In the genomic region with DNA sequence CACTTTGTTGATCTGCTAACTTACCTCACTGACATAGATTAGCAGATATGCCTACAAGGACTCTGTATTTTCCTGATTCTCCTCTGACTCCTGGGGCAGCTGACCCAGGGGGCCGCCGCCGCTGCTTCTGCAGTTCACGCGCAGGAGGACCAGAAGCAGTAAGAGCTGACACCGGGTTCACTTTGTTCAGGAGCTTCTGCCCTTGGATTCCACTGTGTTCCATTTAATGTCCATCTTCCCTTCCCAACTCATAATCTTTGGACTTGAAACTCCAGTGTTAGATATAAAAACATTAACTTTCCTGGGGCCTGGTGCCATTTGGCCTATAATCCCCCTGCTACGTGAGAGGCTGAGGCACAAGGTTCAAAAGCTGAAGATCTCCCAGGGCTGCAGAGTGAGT, we compare ENCODE assay signal across 42 mouse cellular contexts. TPM values are rescaled to one million over a fixed set of nuclear protein-coding genes. Genes with fewer than 3 reads are reported as not detected.
A peak's percentile ranks its signal among the peaks of the same experiment; 100 is the strongest.
DNase-seq lines count a peak whose midpoint lies in the region; ATAC-seq and TF ChIP-seq lines count a peak whose summit lies in the region.
"Had no signal": no experiment of that assay in that cellular context is flagged by ENCODE, and none has a peak within 500 bp of the region (broad histone marks: within the 10 kb centered on the region; RNA-seq: fewer than 3 reads in every experiment).

No protein-coding gene starts in this region.

- TF ChIP-seq CTCF in liver, adult 2 months (IDR thresholded peaks at IDR 0.05; ENCODE audit: low read depth, low read length) = no peak

- H3K9me3 ChIP-seq in hindbrain, embryonic 11.5 days (ENCODE audit: control insufficient read depth, low read length) = no peaks in the 10 kb centered on the region
- H3K9me3 ChIP-seq: forebrain, embryonic 12.5 days; liver, embryonic 13.5 days; midbrain, embryonic 12.5 days; neural tube, embryonic 12.5 days had no signal

- no peaks in the 10 kb centered on the region for H3K36me3 ChIP-seq in liver, adult 2 months (ENCODE audit: control insufficient read depth, insufficient read depth, low read length)
- no peaks in the 10 kb centered on the region for H3K36me3 ChIP-seq in hindbrain, embryonic 11.5 days (ENCODE audit: control insufficient read depth, insufficient read depth, low read length)
- H3K36me3 ChIP-seq: forebrain, embryonic 12.5 days; hindbrain, embryonic 13.5 days; liver, embryonic 13.5 days; midbrain, embryonic 12.5 days; neural tube, embryonic 12.5 days had no signal

- H3K4me3 ChIP-seq in liver, adult 2 months (ENCODE audit: insufficient read depth, low read depth, low read length) = peak overlapping the region; percentile 77
- no peak overlapping the region for H3K4me3 ChIP-seq in hindbrain, embryonic 11.5 days (ENCODE audit: low read depth, low read length)
- H3K4me3 ChIP-seq: erythroblast, embryonic 14.5 days; forebrain, embryonic 12.5 days; hindbrain, embryonic 13.5 days; liver, embryonic 13.5 days; megakaryocyte, embryonic 14.5 days; midbrain, embryonic 12.5 days; myocyte; neural tube, embryonic 12.5 days had no signal

- H3K27ac ChIP-seq in liver, adult 2 months (replicated peaks; ENCODE audit: insufficient read depth, low read depth, low read length) = peak overlapping the region; percentile 99
- H3K27ac ChIP-seq in hindbrain, embryonic 11.5 days (ENCODE audit: low read depth, low read length) = no peak overlapping the region
- H3K27ac ChIP-seq: forebrain, embryonic 12.5 days; hindbrain, embryonic 13.5 days; liver, embryonic 13.5 days; midbrain, embryonic 12.5 days; neural tube, embryonic 12.5 days had no signal

- 56% methylated on average over 7 of the region's 7 CpGs for WGBS in liver, adult 2 months
- WGBS in hindbrain, embryonic 11.5 days = 78% methylated on average over 7 of the region's 7 CpGs

- H3K9ac ChIP-seq in liver, adult 2 months (ENCODE audit: low read depth, low read length) = peak overlapping the region; percentile 68
- no peak overlapping the region for H3K9ac ChIP-seq in hindbrain, embryonic 11.5 days (ENCODE audit: low read depth, low read length)
- H3K9ac ChIP-seq: forebrain, embryonic 12.5 days; forebrain, postnatal 0 days; hindbrain, embryonic 13.5 days; liver, embryonic 13.5 days; midbrain, embryonic 12.5 days; neural tube, embryonic 12.5 days had no signal

- no peak for TF ChIP-seq POLR2A in liver, adult 2 months (IDR thresholded peaks at IDR 0.05; ENCODE audit: extremely low read depth, insufficient read depth, low read length)

- H3K4me1 ChIP-seq in liver, adult 2 months (ENCODE audit: control insufficient read depth, insufficient read depth, low read length) = peaks cover 9% of the 10 kb centered on the region; the same call in 1 of the 2 replicates
- no peaks in the 10 kb centered on the region for H3K4me1 ChIP-seq in hindbrain, embryonic 11.5 days (replicated peaks; ENCODE audit: control insufficient read depth, insufficient read depth, low read length)

- H3K27me3 ChIP-seq in liver, adult 2 months (ENCODE audit: control insufficient read depth, insufficient read depth, low read length) = no peaks in the 10 kb centered on the region
- H3K27me3 ChIP-seq in hindbrain, embryonic 11.5 days (ENCODE audit: control insufficient read depth, insufficient read depth, low read length) = no peaks in the 10 kb centered on the region
- H3K27me3 ChIP-seq: CH12.LX; forebrain, embryonic 12.5 days; hindbrain, embryonic 13.5 days; megakaryocyte, embryonic 14.5 days; midbrain, embryonic 12.5 days; neural tube, embryonic 12.5 days had no signal

- H3K79me2 ChIP-seq in liver, adult 2 months (ENCODE audit: control insufficient read depth, insufficient read depth, low read length) = no peaks in the 10 kb centered on the region

- H3K4me2 ChIP-seq in hindbrain, embryonic 11.5 days (replicated peaks; ENCODE audit: low read depth, low read length) = no peak overlapping the region
- H3K4me2 ChIP-seq: forebrain, embryonic 12.5 days; heart, embryonic 11.5 days; hindbrain, embryonic 13.5 days; liver, embryonic 13.5 days; midbrain, embryonic 12.5 days; neural tube, embryonic 12.5 days had no signal

- DNase-seq in kidney, adult 18-20 months = peak; percentile 64
- no peak for DNase-seq in kidney, postnatal 4 days
- DNase-seq in liver, adult 2 months (ENCODE audit: extremely low read depth, low read depth, low spot score) = peak; percentile 95
- DNase-seq in liver = no peak
- peak; percentile 95 for DNase-seq in kidney, adult 9 months
- DNase-seq in kidney, postnatal 25 days = peak; percentile 66 to 82
- no peak for DNase-seq in hindbrain, embryonic 11.5 days (ENCODE audit: low spot score)
- DNase-seq: adrenal gland, adult 8-10 months; B cell, adult 2 months; cerebellum, adult 8-10 months; cerebellum, postnatal 25 days; forebrain, postnatal 0 days; gastrocnemius, postnatal 14 days; heart, postnatal 36 days; layer of hippocampus, postnatal 36 days; left cerebral cortex, postnatal 4 days; liver, embryonic 13.5 days; lung, adult 18-20 months; lung, postnatal 4 days; right cerebral cortex, adult 18-20 months; spleen, adult 18-20 months; thymus, postnatal 14 days had no signal

- ATAC-seq in hindbrain, embryonic 11.5 days (ENCODE audit: low FRiP score) = no peak
- ATAC-seq in inflammation-experienced regulatory T-cells, adult 6 months = no peak
- ATAC-seq: forebrain, postnatal 0 days; lung, postnatal 0 days had no signal

RNA-seq across cellular contexts. Expression of a gene that starts 4.0 kb away (rescaled TPM):
- total RNA-seq in liver, adult 2 months (2014; rRNA removed) = 3.4 and 3.6 TPM in 2 replicates
- 16.6 and 20.3 TPM in 2 replicates for polyA plus RNA-seq in liver, adult 2 months (2012; rRNA removed)
- polyA plus RNA-seq in hindbrain, embryonic 11.5 days (2014; fragmentation: Nextera tagmentation; extraction: Ambion mirVana) = 122 and 123 TPM in 2 replicates
- polyA plus RNA-seq in inflammation-experienced regulatory T-cells, adult 6 months (2017; shearing (Covaris generic)) = 10 to 100 TPM; 36.5 to 54.8 (median 46.3) TPM

RNA-seq across cellular contexts. Expression of a gene that starts 15.9 kb away (rescaled TPM):
- 27.3 and 27.5 TPM in 2 replicates for total RNA-seq in liver, adult 2 months (2014; rRNA removed)
- polyA plus RNA-seq in liver, adult 2 months (2012; rRNA removed) = 35.2 and 40.5 TPM in 2 replicates
- 8.8 and 9.0 TPM in 2 replicates for polyA plus RNA-seq in hindbrain, embryonic 11.5 days (2014; fragmentation: Nextera tagmentation; extraction: Ambion mirVana)
- polyA plus RNA-seq in inflammation-experienced regulatory T-cells, adult 6 months (2017; shearing (Covaris generic)) = 1 to 10 TPM; 2.4 to 3.1 (median 2.7) TPM

RNA-seq across cellular contexts. Expression of a gene that starts 22.8 kb away (rescaled TPM):
- total RNA-seq in liver, adult 2 months (2014; rRNA removed) = 0.94 and 1.0 TPM in 2 replicates
- polyA plus RNA-seq in liver, adult 2 months (2012; rRNA removed) = 1.1 and 1.5 TPM in 2 replicates
- polyA plus RNA-seq in hindbrain, embryonic 11.5 days (2014; fragmentation: Nextera tagmentation; extraction: Ambion mirVana) = 102 and 106 TPM in 2 replicates
- polyA plus RNA-seq in inflammation-experienced regulatory T-cells, adult 6 months (2017; shearing (Covaris generic)) = 100 to 1,000 TPM in 1 of 3 experiments, 10 to 100 TPM in 2; 55.5 to 163 (median 71.5) TPM

RNA-seq across cellular contexts. Expression of a gene that starts 23.2 kb away (rescaled TPM):
- 0.37 and 0.81 TPM in 2 replicates for total RNA-seq in liver, adult 2 months (2014; rRNA removed)
- polyA plus RNA-seq in liver, adult 2 months (2012; rRNA removed) = 0.76 and 0.96 TPM in 2 replicates
- polyA plus RNA-seq in hindbrain, embryonic 11.5 days (2014; fragmentation: Nextera tagmentation; extraction: Ambion mirVana) = 7.7 and 9.4 TPM in 2 replicates
- polyA plus RNA-seq in inflammation-experienced regulatory T-cells, adult 6 months (2017; shearing (Covaris generic)) = under 1 TPM in 2 of 3 experiments, not detected in 1; 0.47 to 0.54 TPM

RNA-seq across cellular contexts. Expression of a gene that starts 30.6 kb away (rescaled TPM):
- total RNA-seq in liver, adult 2 months (2014; rRNA removed) = not detected in 2 replicates
- polyA plus RNA-seq in liver, adult 2 months (2012; rRNA removed) = not detected in 2 replicates
- not detected in 2 replicates for polyA plus RNA-seq in hindbrain, embryonic 11.5 days (2014; fragmentation: Nextera tagmentation; extraction: Ambion mirVana)
- not detected for polyA plus RNA-seq in inflammation-experienced regulatory T-cells, adult 6 months (2017; shearing (Covaris generic))
- total RNA-seq: adrenal gland, adult 8-10 months; adrenal gland, postnatal 4 days; CH12.LX; ES-E14; forebrain, postnatal 0 days; gastrocnemius, postnatal 14 days; granulocyte monocyte progenitor cell, adult 5-6 weeks; heart, postnatal 36 days; layer of hippocampus, adult 18-20 months; layer of hippocampus, postnatal 36 days; left cerebral cortex, postnatal 4 days; midbrain, postnatal 0 days had no signal
- polyA plus RNA-seq: embryonic facial prominence, embryonic 11.5 days; erythroblast, embryonic 14.5 days; forebrain, embryonic 12.5 days; forebrain, postnatal 0 days; heart, embryonic 11.5 days; heart, embryonic 16.5 days; hindbrain, embryonic 13.5 days; liver, embryonic 13.5 days; lung, postnatal 0 days; midbrain, embryonic 12.5 days; midbrain, postnatal 0 days; myocyte; neural tube, embryonic 12.5 days; stomach, embryonic 16.5 days; urinary bladder, adult 2 months had no signal

Comparison
In these comparisons a context has a peak if more than half of its experiments do, and no peak if none do; other contexts are left out.
1. DNase-seq: peak in kidney, adult 18-20 months (single experiment), liver, adult 2 months (single experiment), kidney, adult 9 months (single experiment) and kidney, postnatal 25 days (2 of 2); none in kidney, postnatal 4 days (0 of 2), liver (single experiment) and hindbrain, embryonic 11.5 days (single experiment).
2. RNA of a gene that starts 22.8 kb away (polyA plus RNA-seq): 102 to 106 TPM in hindbrain, embryonic 11.5 days and 55.5 to 163 TPM in inflammation-experienced regulatory T-cells, adult 6 months; 1.1 to 1.5 TPM in liver, adult 2 months; every median in the first group is over 10 times any median in the second.